Mouse (Mus musculus): ENCODE results near the gene Slc25a30. TPM values are rescaled to one million over a fixed set of nuclear protein-coding genes. Genes with fewer than 3 reads are reported as not detected.

The Slc25a30 gene
- total and polyA plus RNA-seq, 3 experiments: 9.6 to 18.2 (median 17.0) TPM

GRCm38 (mm10) chr14:75756971-75757370 lies 29.9 kb downstream of the Slc25a30 start:
- Histone ChIP-seq H3K4me1 (ENCODE audit: control insufficient read depth in 1 of 2, insufficient read depth in 2 of 2) (peaks cover 5 to 10% of the 10 kb centered on the region in 2 experiments), H3K27me3 (replicated peaks) (no peaks in the 10 kb centered on the region), H3K9me3 (replicated peaks; ENCODE audit: low read length) (no peaks in the 10 kb centered on the region), H3K9ac (ENCODE audit: insufficient read depth, low read depth) (no peak overlapping the region), H3K4me3 (replicated peaks in 1 of 3; ENCODE audit: low read depth in 2 of 3, low read length in 2 of 3, poor library complexity in 1 of 3) (no peak overlapping the region), H3K36me3 (replicated peaks in 1 of 2; ENCODE audit: control insufficient read depth in 1 of 2, insufficient read depth in 1 of 2, low read length in 1 of 2) (peaks cover 0 to 24% of the 10 kb centered on the region in 2 experiments), H3K4me2 (ENCODE audit: insufficient read depth, low read depth, poor library complexity, severe bottlenecking) (no peak overlapping the region), H3K27ac (ENCODE audit: insufficient read depth, low read depth) (no peak overlapping the region), H3K79me2 (replicated peaks; ENCODE audit: control insufficient read depth, extremely low read depth, insufficient read depth, poor library complexity, severe bottlenecking) (peaks cover 23% of the 10 kb centered on the region)
- TF ChIP-seq MXI1 (IDR thresholded peaks at IDR 0.05; ENCODE audit: low read depth, low read length) (no peak), CTCF (conservative IDR thresholded peaks at IDR 0.05 in 1 of 2, IDR thresholded peaks at IDR 0.05 in 1 of 2; ENCODE audit: low read depth in 2 of 2, low read length in 2 of 2) (no peak), KAT2A (IDR thresholded peaks at IDR 0.05; ENCODE audit: insufficient replicate concordance, low read length) (no peak), TBP (conservative IDR thresholded peaks at IDR 0.05; ENCODE audit: low read depth, low read length) (no peak), POLR2AphosphoS2 (IDR thresholded peaks at IDR 0.05; ENCODE audit: low read depth, low read length) (no peak), IRF4 (IDR thresholded peaks at IDR 0.05; ENCODE audit: low read depth, low read length) (no peak), ELF1 (IDR thresholded peaks at IDR 0.05; ENCODE audit: low read depth, low read length) (no peak), CHD2 (IDR thresholded peaks at IDR 0.05; ENCODE audit: low read length) (no peak), ZKSCAN1 (IDR thresholded peaks at IDR 0.05; ENCODE audit: borderline replicate concordance, low read depth, low read length) (no peak), HCFC1 (IDR thresholded peaks at IDR 0.05; ENCODE audit: low read depth, low read length) (no peak), USF1 (IDR thresholded peaks at IDR 0.05; ENCODE audit: low read depth, low read length) (no peak)
- in situ Hi-C loops (cut with MboI; ENCODE audit: low pct_ligation_motif_present, low pct_unique_long_range_greater_than_20kb, low sequenced_read_pairs) (no loop called here), dilution Hi-C loops (cut with MboI; ENCODE audit: extremely low pct_ligation_motif_present, extremely low pct_unique_long_range_greater_than_20kb, low sequenced_read_pairs) (no loop called here)
- DNase-seq (ENCODE audit: extremely low read depth): no peak

- DNase-seq (ENCODE audit: extremely low read depth): peak; percentile 93
- Histone ChIP-seq H3K27me3 (replicated peaks) (no peaks in the 10 kb centered on the region), H3K79me2 (replicated peaks; ENCODE audit: control insufficient read depth, extremely low read depth, insufficient read depth, poor library complexity, severe bottlenecking) (peaks cover 46% of the 10 kb centered on the region), H3K4me2 (ENCODE audit: insufficient read depth, low read depth, poor library complexity, severe bottlenecking) (peak within 1 kb of the TSS; percentile 78), H3K4me3 (replicated peaks in 1 of 3; ENCODE audit: low read depth in 2 of 3, low read length in 2 of 3, poor library complexity in 1 of 3) (peak within 1 kb of the TSS; percentile 89 to 99 (median 96)), H3K9ac (ENCODE audit: insufficient read depth, low read depth) (peak within 1 kb of the TSS; percentile 95), H3K4me1 (ENCODE audit: control insufficient read depth in 1 of 2, insufficient read depth in 2 of 2) (peaks cover 5 to 27% of the 10 kb centered on the region in 2 experiments), H3K27ac (ENCODE audit: insufficient read depth, low read depth) (peak within 1 kb of the TSS; percentile 57), H3K36me3 (replicated peaks in 1 of 2; ENCODE audit: control insufficient read depth in 1 of 2, insufficient read depth in 1 of 2, low read length in 1 of 2) (peaks cover 0 to 21% of the 10 kb centered on the region in 2 experiments), H3K9me3 (replicated peaks; ENCODE audit: low read length) (no peaks in the 10 kb centered on the region)
- in situ Hi-C loops (cut with MboI; ENCODE audit: low pct_ligation_motif_present, low pct_unique_long_range_greater_than_20kb, low sequenced_read_pairs): no loop called here
- dilution Hi-C loops (cut with MboI; ENCODE audit: extremely low pct_ligation_motif_present, extremely low pct_unique_long_range_greater_than_20kb, low sequenced_read_pairs): no loop called here
- TF ChIP-seq MAFK (IDR thresholded peaks at IDR 0.05; ENCODE audit: insufficient replicate concordance, low read length) (no peak), ETS1 (conservative IDR thresholded peaks at IDR 0.05; ENCODE audit: low read depth, low read length) (no peak), ZC3H11A (IDR thresholded peaks at IDR 0.05; ENCODE audit: low read depth, low read length) (no peak), ZKSCAN1 (IDR thresholded peaks at IDR 0.05; ENCODE audit: borderline replicate concordance, low read depth, low read length) (no peak), ZMIZ1 (IDR thresholded peaks at IDR 0.05; ENCODE audit: low read depth, low read length) (peak; percentile 51; the same call in 1 of the 2 replicates), TBP (conservative IDR thresholded peaks at IDR 0.05; ENCODE audit: low read depth, low read length) (peak; percentile 69), SMC3 (IDR thresholded peaks at IDR 0.05; ENCODE audit: low read depth, low read length) (no peak), JUND (conservative IDR thresholded peaks at IDR 0.05; ENCODE audit: low read depth, low read length) (no peak; the same call in 1 of the 2 replicates), CTCF (conservative IDR thresholded peaks at IDR 0.05 in 1 of 2, IDR thresholded peaks at IDR 0.05 in 1 of 2; ENCODE audit: low read depth in 2 of 2, low read length in 2 of 2) (no peak; a peak in 1 of 4 replicates), KAT2A (IDR thresholded peaks at IDR 0.05; ENCODE audit: insufficient replicate concordance, low read length) (peak; percentile 95; the same call in 1 of the 2 replicates), BHLHE40 (IDR thresholded peaks at IDR 0.05; ENCODE audit: low read depth, low read length) (no peak), IRF4 (IDR thresholded peaks at IDR 0.05; ENCODE audit: low read depth, low read length) (no peak; the same call in none of the 2 replicates), USF2 (conservative IDR thresholded peaks at IDR 0.05; ENCODE audit: low read depth, low read length) (no peak), EP300 (IDR thresholded peaks at IDR 0.05; ENCODE audit: low read length) (no peak), RAD21 (IDR thresholded peaks at IDR 0.05; ENCODE audit: low read depth, low read length) (no peak), ELF1 (IDR thresholded peaks at IDR 0.05; ENCODE audit: low read depth, low read length) (peak; percentile 97), JUN (IDR thresholded peaks at IDR 0.05; ENCODE audit: insufficient read depth, low read depth, low read length) (no peak), MYC (IDR thresholded peaks at IDR 0.05; ENCODE audit: low read depth, low read length) (peak; percentile 86), USF1 (IDR thresholded peaks at IDR 0.05; ENCODE audit: low read depth, low read length) (no peak), UBTF (IDR thresholded peaks at IDR 0.05; ENCODE audit: low read depth, low read length) (peak; percentile 74; the same call in 1 of the 2 replicates), E2F4 (IDR thresholded peaks at IDR 0.05; ENCODE audit: insufficient replicate concordance, low read depth, low read length) (no peak), TCF12 (IDR thresholded peaks at IDR 0.05; ENCODE audit: low read depth, low read length) (peak; percentile 86), PAX5 (IDR thresholded peaks at IDR 0.05; ENCODE audit: low read length) (no peak), CHD2 (IDR thresholded peaks at IDR 0.05; ENCODE audit: low read length) (peak; percentile 96), GABPA (IDR thresholded peaks at IDR 0.05; ENCODE audit: insufficient replicate concordance, low read depth, low read length) (peak; percentile 21; the same call in 1 of the 2 replicates)
These were observed 32.6 kb downstream of the Slc25a30 start, which contains the start of gene Cog3 for GRCm38 (mm10) chr14:75753991-75754817. Cog3 (minus strand) TSS chr14:75754517.
